Mouse (Mus musculus): ENCODE data around the gene Fpgs. TPM values are rescaled to one million over a fixed set of nuclear protein-coding genes. Genes with fewer than 3 reads are reported as not detected.

Gene Fpgs
- total and polyA plus RNA-seq, 3 experiments, result 40.0 to 73.9 TPM; not detected in 1

GRCm38 (mm10) chr2:32693823-32694411 is 10.0 kb downstream of the Fpgs start (continued):
- TF ChIP-seq SMC3 (IDR thresholded peaks at IDR 0.05; ENCODE audit: low read depth, low read length) (no peak), ETS1 (IDR thresholded peaks at IDR 0.05; ENCODE audit: low read depth, low read length) (0 out of 2 replicates have a peak, but pooled peaks have one; percentile 26), NRF1 (IDR thresholded peaks at IDR 0.05; ENCODE audit: insufficient read depth, low read depth, low read length, poor library complexity, severe bottlenecking) (no peak; the same call in 1 of the 2 replicates), CHD2 (IDR thresholded peaks at IDR 0.05; ENCODE audit: low read length) (no peak), EP300 (IDR thresholded peaks at IDR 0.05; ENCODE audit: low read depth in 1 of 2, low read length in 2 of 2) (no peak; a peak in 1 of 4 replicates), GATA1 (IDR thresholded peaks at IDR 0.05; ENCODE audit: low read depth, low read length) (peak; percentile 94), KAT2A (conservative IDR thresholded peaks at IDR 0.05; ENCODE audit: low read depth, low read length) (no peak; the same call in 1 of the 2 replicates), NELFE (IDR thresholded peaks at IDR 0.05; ENCODE audit: low read depth, low read length) (peak; percentile 96), POLR2AphosphoS2 (IDR thresholded peaks at IDR 0.05; ENCODE audit: low read length) (peak; percentile 94), JUND (IDR thresholded peaks at IDR 0.05; ENCODE audit: low read depth, low read length) (no peak), POLR2A (IDR thresholded peaks at IDR 0.05; ENCODE audit: control insufficient read depth in 1 of 2, insufficient read depth in 1 of 2, low read depth in 1 of 2, low read length in 2 of 2, poor library complexity in 1 of 2) (peak; percentile 95 to 98)

- H3K79me2 ChIP-seq (ENCODE audit: control insufficient read depth, insufficient read depth, low read length, poor library complexity), result peaks cover 15% of the 10 kb centered on the region
- H3K27ac ChIP-seq (ENCODE audit: control insufficient read depth, low read depth, low read length), result peak overlapping the region; percentile 71
- no peaks in the 10 kb centered on the region for H3K27me3 ChIP-seq (ENCODE audit: control insufficient read depth in 1 of 2, insufficient read depth in 2 of 2, low read length in 2 of 2)
- peak overlapping the region; percentile 97 for H3K9ac ChIP-seq (ENCODE audit: control insufficient read depth, low read depth, low read length, poor library complexity, severe bottlenecking)
- peaks cover 0 to 10% of the 10 kb centered on the region in 2 experiments; a peak in 2 of 4 replicates for H3K36me3 ChIP-seq (ENCODE audit: control insufficient read depth in 1 of 2, insufficient read depth in 2 of 2, low read length in 2 of 2)
- peaks cover 0 to 15% of the 10 kb centered on the region in 2 experiments; a peak in 2 of 4 replicates for H3K4me1 ChIP-seq (ENCODE audit: control insufficient read depth in 1 of 2, insufficient read depth in 2 of 2, low read length in 2 of 2)
- peak overlapping the region; percentile 58 to 89 for H3K4me3 ChIP-seq (ENCODE audit: control insufficient read depth in 1 of 2, insufficient read depth in 1 of 2, low read depth in 2 of 2, low read length in 2 of 2)
- TF ChIP-seq POLR2AphosphoS2 (IDR thresholded peaks at IDR 0.05; ENCODE audit: low read length), result no peak
- TF ChIP-seq TBP (IDR thresholded peaks at IDR 0.05; ENCODE audit: low read depth, low read length), result no peak
- TF ChIP-seq MEF2A (IDR thresholded peaks at IDR 0.05; ENCODE audit: extremely low read depth, insufficient replicate concordance, low read depth, low read length, poor library complexity, severe bottlenecking), result no peak
- no peak for TF ChIP-seq SMC3 (IDR thresholded peaks at IDR 0.05; ENCODE audit: low read depth, low read length)
- TF ChIP-seq MAX (IDR thresholded peaks at IDR 0.05; ENCODE audit: low read length), result no peak
- TF ChIP-seq POLR2A (IDR thresholded peaks at IDR 0.05; ENCODE audit: control insufficient read depth in 1 of 2, insufficient read depth in 1 of 2, low read depth in 1 of 2, low read length in 2 of 2, poor library complexity in 1 of 2), result no peak
- no peak for TF ChIP-seq TAL1 (IDR thresholded peaks at IDR 0.05; ENCODE audit: low read length)
- no peak for TF ChIP-seq ZNF384 (IDR thresholded peaks at IDR 0.05; ENCODE audit: low read depth, low read length)
- TF ChIP-seq ZMIZ1 (IDR thresholded peaks at IDR 0.05; ENCODE audit: low read depth, low read length), result no peak
- H3K9me3 ChIP-seq (replicated peaks; ENCODE audit: insufficient read depth, low read length), result no peaks in the 10 kb centered on the region
- peak; percentile 46 for DNase-seq (ENCODE audit: low read depth, low spot score)
These were observed 10.7 kb downstream of the Fpgs start for GRCm38 (mm10) chr2:32693282-32693681.

Measured in MEL (cell line).